In genomic region chrX:103356287-103356686, GRCm38 (mm10) we compare ENCODE assay signal across 9 mouse cellular contexts. TPM values are rescaled to one million over a fixed set of nuclear protein-coding genes. Genes with fewer than 3 reads are reported as not detected.
DNase-seq lines count a peak whose midpoint lies in the region; ATAC-seq and TF ChIP-seq lines count a peak whose summit lies in the region.
"Had no signal": no experiment of that assay in that cellular context is flagged by ENCODE, and none has a peak within 500 bp of the region (broad histone marks: within the 10 kb centered on the region; RNA-seq: fewer than 3 reads in every experiment).

Gene Chic1 (plus strand): TSS chrX:103356476.

- H3K36me3 ChIP-seq in megakaryocyte, embryonic 14.5 days (replicated peaks; ENCODE audit: low read length) = no peaks in the 10 kb centered on the region
- no peaks in the 10 kb centered on the region for H3K36me3 ChIP-seq in embryonic facial prominence, embryonic 13.5 days
- H3K36me3 ChIP-seq in heart, embryonic 11.5 days (ENCODE audit: control insufficient read depth, insufficient read depth, low read length) = no peaks in the 10 kb centered on the region
- no peaks in the 10 kb centered on the region for H3K36me3 ChIP-seq in kidney, embryonic 15.5 days
- H3K36me3 ChIP-seq in limb, embryonic 15.5 days = no peaks in the 10 kb centered on the region
- no peaks in the 10 kb centered on the region for H3K36me3 ChIP-seq in stomach, postnatal 0 days (ENCODE audit: control insufficient read depth, insufficient read depth, low read length)

- H3K4me2 ChIP-seq in embryonic facial prominence, embryonic 13.5 days = peak within 1 kb of the TSS; percentile 57
- peak within 1 kb of the TSS; percentile 64 for H3K4me2 ChIP-seq in heart, embryonic 11.5 days
- peak within 1 kb of the TSS; percentile 62 for H3K4me2 ChIP-seq in kidney, embryonic 15.5 days
- H3K4me2 ChIP-seq in limb, embryonic 15.5 days = peak within 1 kb of the TSS; percentile 53
- H3K4me2 ChIP-seq in stomach, postnatal 0 days (replicated peaks; ENCODE audit: low read depth) = peak within 1 kb of the TSS; percentile 62

- H3K27ac ChIP-seq in embryonic facial prominence, embryonic 13.5 days = no peak within 1 kb of the TSS
- H3K27ac ChIP-seq in heart, embryonic 11.5 days (ENCODE audit: low read depth, low read length) = no peak within 1 kb of the TSS
- H3K27ac ChIP-seq in kidney, embryonic 15.5 days = no peak within 1 kb of the TSS
- no peak within 1 kb of the TSS for H3K27ac ChIP-seq in limb, embryonic 15.5 days
- H3K27ac ChIP-seq in stomach, postnatal 0 days (replicated peaks) = no peak within 1 kb of the TSS

- 19% methylated on average over 34 of the region's 34 CpGs for WGBS in embryonic facial prominence, embryonic 13.5 days
- 9% methylated on average over 33 of the region's 34 CpGs for WGBS in heart, embryonic 11.5 days (ENCODE audit: insufficient replicate concordance)
- 14% methylated on average over 34 of the region's 34 CpGs for WGBS in kidney, embryonic 15.5 days
- WGBS in limb, embryonic 15.5 days = 15% methylated on average over 33 of the region's 34 CpGs
- 15% methylated on average over 31 of the region's 34 CpGs for WGBS in stomach, postnatal 0 days

- ATAC-seq in megakaryocyte, adult 5-6 weeks (ENCODE audit: poor library complexity, severe bottlenecking) = no peak
- peak; percentile 86 for ATAC-seq in embryonic facial prominence, embryonic 13.5 days (ENCODE audit: insufficient number of reproducible peaks, insufficient read depth, low FRiP score, low TSS enrichment, low read depth)
- ATAC-seq in heart, embryonic 11.5 days (replicated peaks; ENCODE audit: insufficient number of reproducible peaks, low FRiP score, low TSS enrichment) = peak; percentile 79
- peak; percentile 97 for ATAC-seq in kidney, embryonic 15.5 days (replicated peaks; ENCODE audit: low FRiP score)
- ATAC-seq in limb, embryonic 15.5 days (ENCODE audit: insufficient number of reproducible peaks, low FRiP score, low TSS enrichment, low read depth) = peak; percentile 80
- ATAC-seq in stomach, postnatal 0 days (ENCODE audit: low FRiP score, low TSS enrichment) = peak; percentile 78; the same call in 1 of the 2 replicates

- peaks cover 35% of the 10 kb centered on the region for H3K27me3 ChIP-seq in megakaryocyte, embryonic 14.5 days (replicated peaks)
- peaks cover 52% of the 10 kb centered on the region for H3K27me3 ChIP-seq in embryonic facial prominence, embryonic 13.5 days
- H3K27me3 ChIP-seq in heart, embryonic 11.5 days (ENCODE audit: control insufficient read depth, insufficient read depth, low read length) = peaks cover 23% of the 10 kb centered on the region
- H3K27me3 ChIP-seq in kidney, embryonic 15.5 days = peaks cover 47% of the 10 kb centered on the region
- peaks cover 11% of the 10 kb centered on the region; the same call in 1 of the 2 replicates for H3K27me3 ChIP-seq in limb, embryonic 15.5 days
- no peaks in the 10 kb centered on the region for H3K27me3 ChIP-seq in stomach, postnatal 0 days (ENCODE audit: control insufficient read depth, insufficient read depth, low read length)
- H3K27me3 ChIP-seq: CH12.LX had no signal

- peak within 1 kb of the TSS; percentile 74 for H3K9ac ChIP-seq in embryonic facial prominence, embryonic 13.5 days
- peak within 1 kb of the TSS; percentile 70 for H3K9ac ChIP-seq in heart, embryonic 11.5 days (ENCODE audit: low read depth, low read length)
- peak within 1 kb of the TSS; percentile 45 for H3K9ac ChIP-seq in kidney, embryonic 15.5 days
- H3K9ac ChIP-seq in limb, embryonic 15.5 days = peak within 1 kb of the TSS; percentile 35; the same call in 1 of the 2 replicates
- H3K9ac ChIP-seq in stomach, postnatal 0 days (ENCODE audit: low read length) = peak within 1 kb of the TSS; percentile 58

- DNase-seq in natural killer cell, adult 2 months (ENCODE audit: low spot score in 2 of 2) = peak; percentile 24 to 26
- peak; percentile 65 for DNase-seq in stomach, postnatal 0 days (ENCODE audit: low spot score)

- H3K4me3 ChIP-seq in megakaryocyte, embryonic 14.5 days (replicated peaks) = peak within 1 kb of the TSS; percentile 93
- H3K4me3 ChIP-seq in embryonic facial prominence, embryonic 13.5 days = peak within 1 kb of the TSS; percentile 55
- H3K4me3 ChIP-seq in heart, embryonic 11.5 days (ENCODE audit: low read depth, low read length) = peak within 1 kb of the TSS; percentile 59
- H3K4me3 ChIP-seq in kidney, embryonic 15.5 days (replicated peaks) = peak within 1 kb of the TSS; percentile 60
- peak within 1 kb of the TSS; percentile 54 for H3K4me3 ChIP-seq in limb, embryonic 15.5 days
- peak within 1 kb of the TSS; percentile 56 for H3K4me3 ChIP-seq in stomach, postnatal 0 days (ENCODE audit: low read depth, low read length)

- no peak for TF ChIP-seq EP300 in stomach, postnatal 0 days (optimal IDR thresholded peaks at IDR 0.05)

- no peaks in the 10 kb centered on the region for H3K9me3 ChIP-seq in megakaryocyte, embryonic 14.5 days
- H3K9me3 ChIP-seq in embryonic facial prominence, embryonic 13.5 days = no peaks in the 10 kb centered on the region
- H3K9me3 ChIP-seq in heart, embryonic 11.5 days (replicated peaks; ENCODE audit: control insufficient read depth, low read length) = no peaks in the 10 kb centered on the region
- no peaks in the 10 kb centered on the region for H3K9me3 ChIP-seq in kidney, embryonic 15.5 days (replicated peaks)
- H3K9me3 ChIP-seq in limb, embryonic 15.5 days = no peaks in the 10 kb centered on the region
- no peaks in the 10 kb centered on the region for H3K9me3 ChIP-seq in stomach, postnatal 0 days (ENCODE audit: control insufficient read depth, low read length)

- no peak for TF ChIP-seq CTCF in stomach, postnatal 0 days (IDR thresholded peaks at IDR 0.05; ENCODE audit: low read depth)

- H3K4me1 ChIP-seq in megakaryocyte, embryonic 14.5 days = peaks cover 8% of the 10 kb centered on the region
- no peaks in the 10 kb centered on the region for H3K4me1 ChIP-seq in embryonic facial prominence, embryonic 13.5 days
- H3K4me1 ChIP-seq in heart, embryonic 11.5 days (ENCODE audit: control insufficient read depth, insufficient read depth, low read length) = no peaks in the 10 kb centered on the region
- no peaks in the 10 kb centered on the region for H3K4me1 ChIP-seq in kidney, embryonic 15.5 days
- no peaks in the 10 kb centered on the region for H3K4me1 ChIP-seq in limb, embryonic 15.5 days
- H3K4me1 ChIP-seq in stomach, postnatal 0 days (replicated peaks; ENCODE audit: control insufficient read depth, insufficient read depth) = no peaks in the 10 kb centered on the region

RNA-seq across cellular contexts. Expression of gene Chic1, which starts in this region (rescaled TPM):
- not detected in 2 replicates for polyA plus RNA-seq in megakaryocyte, embryonic 14.5 days (2012; ENCODE audit: insufficient read depth, low replicate concordance)
- total RNA-seq in megakaryocyte, adult 5-6 weeks (2015) = not detected in 2 replicates
- 0.24 TPM in 1 of 2 replicates, not detected in the other for total RNA-seq in megakaryocyte, adult 5-6 weeks (2017)
- 4.2 and 4.4 TPM in 2 replicates for polyA plus RNA-seq in embryonic facial prominence, embryonic 13.5 days (2015; fragmentation: Nextera tagmentation; extraction: Ambion mirVana)
- polyA plus RNA-seq in heart, embryonic 11.5 days (2014; fragmentation: Nextera tagmentation; extraction: Ambion mirVana) = 3.9 and 4.7 TPM in 2 replicates
- polyA plus RNA-seq in kidney, embryonic 15.5 days (2015; fragmentation: Nextera tagmentation; extraction: Ambion mirVana) = 3.2 and 3.8 TPM in 2 replicates
- polyA plus RNA-seq in limb, embryonic 15.5 days (2015; fragmentation: Nextera tagmentation; extraction: Ambion mirVana) = 2.0 and 2.3 TPM in 2 replicates
- polyA plus RNA-seq in stomach, postnatal 0 days (2015; fragmentation: Nextera tagmentation; extraction: Ambion mirVana) = 0.92 and 1.0 TPM in 2 replicates
- total RNA-seq: CH12.LX had no signal
